ENCODE assay signal across 1 mouse cellular context in the genomic region with DNA sequence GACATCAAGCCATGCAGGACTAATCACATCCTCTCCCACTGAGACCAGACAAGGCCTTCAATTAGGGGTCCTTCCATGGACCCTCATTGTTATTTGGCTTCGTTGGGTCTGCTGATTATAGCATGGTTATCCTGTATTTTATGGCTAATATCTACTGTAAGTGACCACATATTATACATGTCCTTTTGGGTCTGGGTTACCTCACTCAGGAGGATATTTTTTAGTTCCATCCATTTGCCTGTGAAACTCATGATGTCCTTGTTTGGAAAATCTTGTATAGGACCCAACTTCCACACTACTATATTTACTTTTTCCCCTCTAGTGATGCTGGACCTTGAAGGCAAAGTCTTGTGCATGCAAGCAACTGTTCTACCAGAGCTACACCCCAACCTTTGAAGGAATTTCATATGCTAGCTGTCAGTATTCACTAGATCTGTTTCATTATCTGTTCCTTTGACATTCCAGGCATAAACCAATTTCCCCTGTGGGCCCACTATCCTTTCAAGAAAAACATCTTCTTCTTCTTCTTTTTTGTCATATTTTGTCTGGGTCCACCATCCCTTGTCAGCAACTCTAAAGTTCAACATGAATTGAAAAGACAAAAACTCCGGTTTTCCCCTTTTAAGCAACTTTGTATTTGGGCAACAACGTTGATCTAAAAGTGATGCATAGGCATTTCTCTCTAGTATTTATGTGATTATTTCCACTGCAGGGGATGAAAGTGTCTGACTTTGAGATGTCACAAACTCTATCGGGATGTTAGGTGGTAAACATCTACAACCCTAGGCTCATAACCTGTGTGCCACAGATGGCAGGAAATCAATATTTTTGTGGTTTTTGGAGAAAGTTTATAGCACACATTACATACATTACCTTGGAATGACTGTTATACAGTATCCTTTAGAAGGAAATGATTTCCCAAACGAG.
TF ChIP-seq lines count a peak whose summit lies in the region.

No protein-coding gene starts in this region.

TF ChIP-seq in CH12.LX, 34 proteins besides CTCF, POLR2A, EP300 and RAD21 (continued from another document):
- TF ChIP-seq ZMIZ1 (IDR thresholded peaks at IDR 0.05; ENCODE audit: low read depth, low read length) (peak; percentile 79), USF2 (conservative IDR thresholded peaks at IDR 0.05; ENCODE audit: low read depth, low read length) (peak; percentile 19; the same call in 1 of the 2 replicates), SMC3 (IDR thresholded peaks at IDR 0.05; ENCODE audit: low read depth, low read length) (peak; percentile 11; the same call in 1 of the 2 replicates), SIN3A (IDR thresholded peaks at IDR 0.05; ENCODE audit: low read length) (peak; percentile 53), CHD2 (IDR thresholded peaks at IDR 0.05; ENCODE audit: low read length) (peak; percentile 55; the same call in 1 of the 2 replicates), RCOR1 (conservative IDR thresholded peaks at IDR 0.05; ENCODE audit: low read depth, low read length) (peak; percentile 64; the same call in 1 of the 2 replicates), PAX5 (IDR thresholded peaks at IDR 0.05; ENCODE audit: low read length) (no peak), ETS1 (conservative IDR thresholded peaks at IDR 0.05; ENCODE audit: low read depth, low read length) (peak; percentile 5; the same call in 1 of the 2 replicates), USF1 (IDR thresholded peaks at IDR 0.05; ENCODE audit: low read depth, low read length) (no peak), ZC3H11A (IDR thresholded peaks at IDR 0.05; ENCODE audit: low read depth, low read length) (no peak), CHD1 (IDR thresholded peaks at IDR 0.05; ENCODE audit: low read depth, low read length) (peak; percentile 95), POLR2AphosphoS2 (IDR thresholded peaks at IDR 0.05; ENCODE audit: low read depth, low read length) (peak; percentile 95), MYC (IDR thresholded peaks at IDR 0.05; ENCODE audit: low read depth, low read length) (0 out of 2 replicates have a peak, but pooled peaks have one; percentile 5), MAX (IDR thresholded peaks at IDR 0.05; ENCODE audit: low read length) (peak; percentile 33; the same call in 1 of the 2 replicates), NRF1 (IDR thresholded peaks at IDR 0.05; ENCODE audit: low read depth, low read length) (no peak), TBP (conservative IDR thresholded peaks at IDR 0.05; ENCODE audit: low read depth, low read length) (no peak), MAZ (IDR thresholded peaks at IDR 0.05; ENCODE audit: low read depth, low read length) (no peak; the same call in 1 of the 2 replicates), ELF1 (IDR thresholded peaks at IDR 0.05; ENCODE audit: low read depth, low read length) (no peak)
